Mouse (Mus musculus) limb, embryonic 14.5 days (tissue): Measurements from ENCODE around the gene Mettl6. TPM values are rescaled to one million over a fixed set of nuclear protein-coding genes. Genes with fewer than 3 reads are reported as not detected.
"Not testable (repeated sequence)": the region's sequence is repeated elsewhere in the genome, so short reads cannot be mapped to it uniquely, and the experiment has no call there.

Source experiments
- ATAC-seq: fragments of 200-750 bp; cut with Nextera tagmentation; 2 replicates; pipeline ENCODE4 v1.8.0; 2017; ENCODE audit warnings: low read depth, moderate number of reproducible peaks, moderate TSS enrichment; ENCODE audit not compliant: low FRiP score
- DNase-seq: peaks from one replicate; pipeline ENCODE4 v3.0.0-alpha.2; 2015; ENCODE audit warnings: low spot score
- H3K27ac ChIP-seq: fragments of 300-500 bp; sonication (generic); replicated peaks from 2 replicates; pipeline ENCODE4 v1.5.1; 2014; ENCODE audit warnings: low read depth, mild to moderate bottlenecking, low read length, moderate library complexity, mixed read lengths
- H3K27me3 ChIP-seq: fragments of 300-500 bp; sonication (generic); 2 replicates; pipeline ENCODE4 v1.6.1; 2014; ENCODE audit warnings: low read length, mixed read lengths; ENCODE audit not compliant: control insufficient read depth, insufficient read depth
- H3K36me3 ChIP-seq: fragments of 300-500 bp; sonication (generic); 2 replicates; pipeline ENCODE4 v1.6.1; 2014; ENCODE audit warnings: mild to moderate bottlenecking, low read length, moderate library complexity, mixed read lengths; ENCODE audit not compliant: control insufficient read depth, insufficient read depth
- H3K4me1 ChIP-seq: fragments of 300-500 bp; sonication (generic); 2 replicates; pipeline ENCODE4 v1.6.1; 2014; ENCODE audit warnings: antibody characterized with exemption, low read length, mixed read lengths; ENCODE audit not compliant: control insufficient read depth, insufficient read depth
- H3K4me2 ChIP-seq: fragments of 300-500 bp; sonication (generic); replicated peaks from 2 replicates; pipeline ENCODE4 v1.6.1; 2014; ENCODE audit warnings: low read depth, mild to moderate bottlenecking, low read length, moderate library complexity; ENCODE audit not compliant: severe bottlenecking
- H3K4me3 ChIP-seq: fragments of 300-500 bp; sonication (generic); replicated peaks from 2 replicates; pipeline ENCODE4 v1.5.1; 2014; ENCODE audit warnings: low read length
- H3K9ac ChIP-seq: fragments of 300-500 bp; sonication (generic); 2 replicates; pipeline ENCODE4 v1.6.1; 2014; ENCODE audit warnings: mild to moderate bottlenecking, low read depth, low read length, moderate library complexity; ENCODE audit not compliant: severe bottlenecking
- H3K9me3 ChIP-seq: fragments of 300-500 bp; sonication (generic); 2 replicates; pipeline ENCODE4 v1.6.1; 2016; ENCODE audit warnings: low read length; ENCODE audit not compliant: control insufficient read depth
- POLR2A ChIP-seq: fragments of 200-500 bp; IDR thresholded peaks from 2 replicates; pipeline ENCODE4 v1.8.0; 2012; ENCODE audit warnings: inconsistent platforms, mild to moderate bottlenecking, moderate library complexity, borderline replicate concordance; ENCODE audit not compliant: insufficient read depth, insufficient read length; ENCODE audit errors: extremely low read depth
- WGBS: fragments of 180-500 bp; shearing (Covaris S2); extraction: QIAGEN DNeasy Blood & Tissue Kit; methylation state at CpG from one replicate; pipeline ENCODE4 v1.1.7; 2014; 5-methylcytosine and 5-hydroxymethylcytosine counted together
- polyA plus RNA-seq, 2 experiments: library from polyadenylated mRNA; depleted of rRNA in 1 of 2; stranded (reverse) in 1 of 2; unstranded in 1 of 2; fragments of >200 nt; fragmentation: Nextera tagmentation in 1 of 2; extraction: Ambion mirVana in 1 of 2; gene quantifications; 2 replicates each; pipeline versions ENCODE4 v1.2.1 to v1.2.3; 2012 to 2014

Gene Mettl6
- polyA plus RNA-seq, 2 experiments: 31.3 to 59.8 TPM

GRCm38 (mm10) chr14:31462886-31463285, 32.0 kb downstream of the Mettl6 start:
- Histone ChIP-seq H3K27me3 (no peaks in the 10 kb centered on the region), H3K4me3 (no peak overlapping the region), H3K27ac (peak overlapping the region; percentile 43; the same call in 1 of the 2 replicates), H3K9me3 (no peaks in the 10 kb centered on the region), H3K4me2 (no peak overlapping the region), H3K9ac (no peak overlapping the region), H3K4me1 (peaks cover 8% of the 10 kb centered on the region; the same call in 1 of the 2 replicates), H3K36me3 (no peaks in the 10 kb centered on the region)
- WGBS: 60% methylated on average over 6 of the region's 6 CpGs
- DNase-seq (peak; percentile 23), ATAC-seq (peak; percentile 35; the same call in 1 of the 2 replicates)
- no peak for TF ChIP-seq POLR2A

DNA sequence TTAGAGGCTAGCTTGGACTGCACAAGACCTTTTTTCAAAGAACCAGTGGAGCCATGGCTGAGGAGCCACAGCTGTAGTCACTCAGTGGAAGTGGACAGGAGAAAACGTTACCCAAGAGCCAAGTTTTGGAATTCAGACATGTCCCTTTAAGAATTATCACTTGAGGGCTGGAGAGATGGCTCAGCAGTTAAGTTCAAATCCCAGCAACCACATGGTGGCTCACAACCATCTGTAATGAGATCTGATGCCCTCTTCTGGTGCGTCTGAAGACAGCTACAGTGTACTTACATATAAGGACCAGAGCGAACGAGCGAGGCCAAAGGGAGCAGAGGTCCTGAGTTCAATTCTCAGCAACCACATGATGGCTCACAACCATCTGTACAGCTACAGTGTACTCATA, 32.6 kb downstream of the Mettl6 start:
- not testable (repeated sequence) for H3K36me3 ChIP-seq, H3K27ac ChIP-seq, H3K27me3 ChIP-seq, DNase-seq, ATAC-seq, H3K9ac ChIP-seq, H3K4me1 ChIP-seq, H3K4me2 ChIP-seq, H3K4me3 ChIP-seq, H3K9me3 ChIP-seq
- 85% methylated on average over 5 of the region's 5 CpGs for WGBS

GRCm38 (mm10) chr14:31458006-31458405, 36.8 kb downstream of the Mettl6 start:
- no peak for TF ChIP-seq POLR2A
- peaks cover 3% of the 10 kb centered on the region; the same call in 1 of the 2 replicates for H3K4me1 ChIP-seq
- DNase-seq (no peak), ATAC-seq (no peak)
- H3K9me3 ChIP-seq: no peaks in the 10 kb centered on the region
- H3K9ac ChIP-seq: no peak overlapping the region
- WGBS: 61% methylated on average over 12 of the region's 12 CpGs
- H3K36me3 ChIP-seq: no peaks in the 10 kb centered on the region
- 0 out of 2 replicates have a peak overlapping the region, but pooled peaks have one; percentile 48 for H3K27ac ChIP-seq
- no peaks in the 10 kb centered on the region for H3K27me3 ChIP-seq
- H3K4me2 ChIP-seq: no peak overlapping the region
- H3K4me3 ChIP-seq: no peak overlapping the region

DNA sequence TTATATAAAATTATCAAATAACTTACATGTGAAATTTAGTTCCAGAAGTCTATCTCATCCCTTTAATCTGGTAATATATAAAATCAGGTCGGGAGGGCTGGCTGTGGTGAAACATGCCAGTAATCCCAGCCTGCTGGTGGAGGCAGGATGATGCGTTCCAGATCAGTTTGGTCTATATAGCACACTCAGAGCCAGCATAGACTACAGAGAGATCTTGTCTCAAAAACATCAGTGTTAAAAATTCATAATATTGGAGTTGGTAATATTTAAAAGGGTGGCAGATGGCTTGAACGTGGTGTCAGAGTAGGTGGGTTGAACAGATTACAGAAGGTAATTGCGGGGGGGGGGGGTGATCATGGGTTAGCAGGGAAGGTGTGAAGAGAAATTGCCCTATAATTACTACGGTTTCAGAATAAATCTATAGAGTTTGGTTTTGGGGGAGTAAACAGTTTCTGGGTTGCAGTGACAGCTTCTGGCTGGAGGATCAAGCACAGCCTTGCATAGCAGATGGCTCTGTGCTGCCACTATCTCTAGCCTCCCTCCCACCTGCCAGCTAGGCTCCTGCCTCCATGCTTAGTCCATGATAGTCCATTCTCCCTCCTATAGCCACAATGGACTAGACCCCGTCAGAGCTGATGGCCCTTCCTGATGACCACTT, 38.6 kb downstream of the Mettl6 start:
- no peak for TF ChIP-seq POLR2A
- Histone ChIP-seq H3K27ac (no peak overlapping the region), H3K36me3 (no peaks in the 10 kb centered on the region), H3K9ac (no peak overlapping the region), H3K9me3 (no peaks in the 10 kb centered on the region), H3K4me3 (no peak overlapping the region), H3K4me1 (peaks cover 3% of the 10 kb centered on the region; the same call in 1 of the 2 replicates), H3K4me2 (no peak overlapping the region), H3K27me3 (no peaks in the 10 kb centered on the region)
- 79% methylated on average over 6 of the region's 6 CpGs for WGBS
- DNase-seq (no peak), ATAC-seq (no peak)

- Histone ChIP-seq H3K4me3 (no peak overlapping the region), H3K9me3 (no peaks in the 10 kb centered on the region), H3K27me3 (no peaks in the 10 kb centered on the region), H3K27ac (no peak overlapping the region), H3K4me2 (no peak overlapping the region), H3K4me1 (peaks cover 3% of the 10 kb centered on the region; the same call in 1 of the 2 replicates), H3K36me3 (no peaks in the 10 kb centered on the region), H3K9ac (no peak overlapping the region)
- DNase-seq (no peak), ATAC-seq (no peak)
- TF ChIP-seq POLR2A: no peak
- WGBS: 90% methylated on average over 8 of the region's 8 CpGs
These were observed 39.8 kb downstream of the Mettl6 start for GRCm38 (mm10) chr14:31454849-31455566.

GRCm38 (mm10) chr14:31453946-31454345, 40.9 kb downstream of the Mettl6 start:
- not testable (repeated sequence) for H3K4me3 ChIP-seq, ATAC-seq
- 87% methylated on average over 12 of the region's 12 CpGs for WGBS

More at GRCm38 (mm10) chr14:31453946-31454345, 40.9 kb downstream of the Mettl6 start:
- not testable (repeated sequence) for H3K9me3 ChIP-seq, H3K4me1 ChIP-seq, H3K27ac ChIP-seq, H3K4me2 ChIP-seq, H3K27me3 ChIP-seq, H3K9ac ChIP-seq, H3K36me3 ChIP-seq, DNase-seq
